Mouse (Mus musculus): ENCODE measurements around the gene 2310022A10Rik. TPM values are rescaled to one million over a fixed set of nuclear protein-coding genes. Genes with fewer than 3 reads are reported as not detected.

2310022A10Rik gene
- polyA plus RNA-seq, 1 experiment, result 14.0 TPM

DNA sequence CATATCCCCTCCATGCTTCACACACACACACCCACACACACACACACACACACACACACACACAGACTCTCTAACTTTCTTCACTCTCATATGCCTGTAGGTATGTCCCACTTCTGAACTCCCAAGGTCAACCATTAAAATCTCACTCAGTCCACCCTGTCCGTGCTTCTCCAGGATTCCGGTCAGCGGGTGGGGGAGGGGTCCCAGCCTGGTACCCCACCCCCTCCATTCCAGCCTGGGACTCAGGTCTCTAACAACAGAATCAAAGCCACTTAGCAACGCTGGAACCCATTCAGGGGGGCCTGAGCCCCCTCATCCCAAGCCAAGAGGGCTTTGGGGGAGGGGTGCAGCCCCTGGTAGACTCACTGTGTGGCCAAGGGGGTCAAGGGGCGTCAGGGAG, 30.1 kb upstream of the 2310022A10Rik start, which contains the start of gene Hipk4:
Gene Hipk4 (plus strand): TSS at position 301 of the 400 bp plus-strand sequence.
- H3K4me1 ChIP-seq (ENCODE audit: control insufficient read depth, insufficient read depth, low read length), result no peaks in the 10 kb centered on the region
- H3K4me3 ChIP-seq (ENCODE audit: insufficient read depth, low read length), result no peak within 1 kb of the TSS
- no peak for TF ChIP-seq CTCF (IDR thresholded peaks at IDR 0.05; ENCODE audit: borderline replicate concordance, insufficient read depth, low read length)
- no peak within 1 kb of the TSS for H3K27ac ChIP-seq (ENCODE audit: insufficient read depth, low read length)

DNA sequence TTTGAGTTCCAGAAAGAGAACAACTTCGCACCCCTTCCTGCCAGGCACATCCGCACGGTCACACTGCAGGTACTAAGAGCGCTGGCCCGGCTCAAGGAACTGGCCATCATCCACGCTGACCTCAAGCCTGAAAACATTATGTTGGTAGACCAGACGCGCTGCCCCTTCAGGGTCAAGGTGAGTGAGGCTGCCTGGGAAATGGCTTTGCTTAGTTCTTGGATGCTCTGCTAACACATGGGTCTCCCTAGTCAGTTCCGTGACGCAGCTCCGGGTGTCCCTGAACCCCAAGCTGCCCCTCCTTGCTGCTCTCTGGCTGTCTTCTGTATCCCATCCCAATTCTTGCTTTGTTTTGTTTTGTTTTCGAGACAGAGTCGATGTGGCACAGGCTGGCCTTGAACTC, 29.2 kb upstream of the 2310022A10Rik start:
- Histone ChIP-seq H3K4me1 (ENCODE audit: control insufficient read depth, insufficient read depth, low read length) (no peaks in the 10 kb centered on the region), H3K4me3 (ENCODE audit: insufficient read depth, low read length) (no peak overlapping the region), H3K27ac (ENCODE audit: insufficient read depth, low read length) (no peak overlapping the region)
- no peak for TF ChIP-seq POLR2A (IDR thresholded peaks at IDR 0.05; ENCODE audit: low read depth, low read length)
- TF ChIP-seq CTCF (IDR thresholded peaks at IDR 0.05; ENCODE audit: borderline replicate concordance, insufficient read depth, low read length), result no peak

DNA sequence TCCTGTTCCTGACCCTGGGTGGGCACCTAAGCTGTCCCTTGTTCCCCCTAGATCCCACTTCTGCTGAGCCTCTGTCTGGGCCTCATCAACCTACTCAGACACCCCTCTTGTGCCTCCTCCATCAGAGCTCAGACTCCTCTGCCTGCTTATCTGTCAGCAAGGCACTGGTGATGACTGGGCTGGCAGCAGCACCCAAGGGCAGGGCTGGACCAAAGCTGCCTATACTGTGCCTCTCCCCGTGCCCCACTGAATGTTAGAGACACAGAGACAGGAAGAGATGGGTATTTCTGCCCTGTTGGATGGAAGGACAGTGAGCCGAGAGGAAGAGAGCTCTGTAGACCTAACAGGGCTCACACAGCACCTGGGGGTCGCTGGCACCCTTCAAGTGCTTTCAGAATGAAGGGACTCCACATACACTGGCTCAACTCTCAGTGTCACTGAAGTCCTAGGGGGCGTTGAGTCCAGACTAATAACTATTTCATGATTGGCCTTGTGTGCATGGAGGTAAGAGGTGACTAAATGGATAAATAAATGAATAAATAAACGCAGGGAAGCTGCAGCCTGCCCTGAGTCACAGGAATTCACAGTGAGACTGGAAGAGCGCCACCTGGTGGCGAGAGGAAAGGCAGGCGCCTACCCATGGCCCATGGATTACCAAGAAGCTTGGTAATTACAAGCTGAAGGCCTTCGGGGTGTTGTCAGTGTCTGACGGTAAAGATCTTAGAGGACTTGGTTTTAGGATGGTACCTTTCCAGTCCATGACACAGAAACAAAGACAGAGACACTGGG, 26.8 kb upstream of the 2310022A10Rik start:
- TF ChIP-seq POLR2A (IDR thresholded peaks at IDR 0.05; ENCODE audit: low read depth, low read length) (no peak), CTCF (IDR thresholded peaks at IDR 0.05; ENCODE audit: borderline replicate concordance, insufficient read depth, low read length) (peak; percentile 81)
- H3K27ac ChIP-seq (ENCODE audit: insufficient read depth, low read length), result no peak overlapping the region
- no peak overlapping the region for H3K4me3 ChIP-seq (ENCODE audit: insufficient read depth, low read length)
- no peaks in the 10 kb centered on the region for H3K4me1 ChIP-seq (ENCODE audit: control insufficient read depth, insufficient read depth, low read length)

DNA sequence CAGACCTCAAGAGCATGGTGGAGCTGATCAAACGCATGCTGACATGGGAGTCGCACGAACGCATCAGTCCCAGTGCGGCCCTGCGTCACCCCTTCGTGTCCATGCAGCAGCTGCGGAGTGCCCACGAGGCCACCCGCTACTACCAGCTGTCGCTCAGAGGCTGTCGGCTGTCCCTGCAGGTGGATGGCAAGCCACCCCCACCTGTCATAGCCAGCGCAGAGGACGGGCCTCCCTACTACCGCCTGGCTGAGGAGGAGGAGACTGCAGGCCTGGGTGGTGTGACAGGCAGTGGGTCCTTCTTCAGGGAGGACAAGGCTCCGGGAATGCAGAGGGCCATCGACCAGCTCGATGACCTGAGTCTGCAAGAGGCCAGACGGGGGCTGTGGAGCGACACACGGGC, 24.0 kb upstream of the 2310022A10Rik start:
- no peaks in the 10 kb centered on the region for H3K4me1 ChIP-seq (ENCODE audit: control insufficient read depth, insufficient read depth, low read length)
- H3K4me3 ChIP-seq (ENCODE audit: insufficient read depth, low read length), result no peak overlapping the region
- no peak for TF ChIP-seq CTCF (IDR thresholded peaks at IDR 0.05; ENCODE audit: borderline replicate concordance, insufficient read depth, low read length)
- TF ChIP-seq POLR2A (IDR thresholded peaks at IDR 0.05; ENCODE audit: low read depth, low read length), result no peak
- H3K27ac ChIP-seq (ENCODE audit: insufficient read depth, low read length), result no peak overlapping the region

DNA sequence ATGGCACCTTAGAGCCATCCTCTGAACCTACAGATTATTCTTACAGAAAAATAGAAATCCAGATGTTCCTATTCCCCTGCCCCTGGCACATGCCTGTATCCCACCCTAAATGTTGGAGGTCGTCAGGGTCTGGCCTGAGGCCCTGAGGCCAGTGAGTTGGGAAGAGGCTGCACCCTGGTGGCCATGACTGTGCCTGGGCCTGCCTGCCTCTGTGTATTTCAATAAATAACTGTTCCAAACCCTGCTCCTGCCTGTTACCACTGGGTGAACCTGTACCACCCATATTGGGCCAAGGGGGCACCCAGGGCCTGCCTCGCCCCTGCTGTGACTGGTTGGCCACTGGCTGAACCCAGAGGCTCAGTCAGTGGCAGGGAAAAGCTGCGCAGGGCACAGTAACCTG, 22.1 kb upstream of the 2310022A10Rik start:
- Histone ChIP-seq H3K4me1 (ENCODE audit: control insufficient read depth, insufficient read depth, low read length) (no peaks in the 10 kb centered on the region), H3K4me3 (ENCODE audit: insufficient read depth, low read length) (no peak overlapping the region), H3K27ac (ENCODE audit: insufficient read depth, low read length) (no peak overlapping the region)
- TF ChIP-seq POLR2A (IDR thresholded peaks at IDR 0.05; ENCODE audit: low read depth, low read length) (no peak), CTCF (IDR thresholded peaks at IDR 0.05; ENCODE audit: borderline replicate concordance, insufficient read depth, low read length) (peak; percentile 23; the same call in 1 of the 2 replicates)

DNA sequence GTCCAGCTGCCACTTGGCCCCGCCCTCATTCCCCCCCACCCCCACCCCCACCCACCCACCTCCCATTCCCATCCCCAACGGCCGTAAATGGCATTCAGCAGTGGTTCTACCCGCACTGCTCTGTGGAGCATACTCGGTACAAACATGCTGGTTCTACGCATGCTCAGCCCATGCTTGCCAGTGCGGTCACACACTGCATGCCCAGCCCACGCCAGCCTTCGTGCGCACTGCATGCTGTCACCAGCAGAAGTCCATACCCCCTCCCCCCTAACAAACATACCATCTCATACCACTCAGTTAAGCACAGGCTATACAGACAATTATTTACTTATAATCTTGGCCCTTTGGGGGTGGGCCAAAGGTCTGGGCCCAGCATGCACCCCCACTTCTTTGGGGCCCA, 21.3 kb upstream of the 2310022A10Rik start:
- H3K27ac ChIP-seq (ENCODE audit: insufficient read depth, low read length), result no peak overlapping the region
- no peak overlapping the region for H3K4me3 ChIP-seq (ENCODE audit: insufficient read depth, low read length)
- no peaks in the 10 kb centered on the region for H3K4me1 ChIP-seq (ENCODE audit: control insufficient read depth, insufficient read depth, low read length)
- no peak for TF ChIP-seq CTCF (IDR thresholded peaks at IDR 0.05; ENCODE audit: borderline replicate concordance, insufficient read depth, low read length)
- TF ChIP-seq POLR2A (IDR thresholded peaks at IDR 0.05; ENCODE audit: low read depth, low read length), result no peak

DNA sequence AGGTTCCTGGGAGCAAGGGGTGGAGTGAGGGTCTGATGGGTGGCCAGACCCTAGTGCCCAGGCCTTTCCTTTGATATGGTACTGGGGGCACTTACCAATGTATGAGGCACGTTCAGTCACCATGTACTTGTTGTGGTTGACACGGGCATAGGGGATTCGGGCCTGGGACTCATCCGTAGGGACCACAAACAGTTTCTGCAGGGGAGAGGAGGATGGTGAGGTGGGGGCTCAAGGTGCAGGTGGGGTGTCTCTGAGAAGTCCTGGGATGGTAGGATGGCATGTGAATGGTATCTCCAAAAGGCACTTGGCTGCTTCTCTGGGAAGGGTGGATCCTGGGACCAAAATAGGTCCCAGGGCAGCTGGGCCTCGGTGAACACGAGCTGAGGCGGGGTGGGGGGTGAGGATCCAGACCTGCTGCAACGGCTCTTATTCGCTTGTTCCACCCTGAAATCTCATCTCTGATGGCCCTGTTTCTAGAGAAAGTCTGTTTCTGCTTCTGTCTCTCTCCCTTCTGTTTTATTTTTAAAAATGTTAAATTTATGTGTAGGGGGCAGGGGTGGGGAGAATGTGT, 20.5 kb upstream of the 2310022A10Rik start:
- H3K4me1 ChIP-seq (ENCODE audit: control insufficient read depth, insufficient read depth, low read length), result no peaks in the 10 kb centered on the region
- no peak overlapping the region for H3K4me3 ChIP-seq (ENCODE audit: insufficient read depth, low read length)
- H3K27ac ChIP-seq (ENCODE audit: insufficient read depth, low read length), result no peak overlapping the region
- no peak for TF ChIP-seq POLR2A (IDR thresholded peaks at IDR 0.05; ENCODE audit: low read depth, low read length)
- no peak for TF ChIP-seq CTCF (IDR thresholded peaks at IDR 0.05; ENCODE audit: borderline replicate concordance, insufficient read depth, low read length)

DNA sequence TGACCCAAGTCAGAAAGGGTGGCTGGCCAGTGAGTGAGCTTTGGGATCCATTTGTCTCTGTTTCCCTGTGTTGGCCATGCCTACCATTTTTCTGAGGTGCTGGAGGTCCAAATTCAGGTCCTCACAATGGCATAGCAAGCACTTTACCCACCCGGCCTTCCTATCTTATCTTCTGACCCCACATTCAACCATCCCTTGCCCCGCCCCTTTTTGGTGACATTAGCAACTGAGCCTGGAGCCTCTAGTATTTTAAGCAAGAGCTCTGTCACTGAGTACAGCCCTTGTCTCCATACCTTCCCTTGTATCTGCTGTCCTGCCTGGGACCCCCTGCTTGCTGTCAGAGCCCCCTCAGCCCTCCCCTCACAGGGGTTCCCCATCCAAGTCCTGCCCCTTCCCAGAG, 17.6 kb upstream of the 2310022A10Rik start:
- Histone ChIP-seq H3K27ac (ENCODE audit: insufficient read depth, low read length) (no peak overlapping the region), H3K4me1 (ENCODE audit: control insufficient read depth, insufficient read depth, low read length) (no peaks in the 10 kb centered on the region), H3K4me3 (ENCODE audit: insufficient read depth, low read length) (no peak overlapping the region)
- no peak for TF ChIP-seq POLR2A (IDR thresholded peaks at IDR 0.05; ENCODE audit: low read depth, low read length)
- TF ChIP-seq CTCF (IDR thresholded peaks at IDR 0.05; ENCODE audit: borderline replicate concordance, insufficient read depth, low read length), result no peak

DNA sequence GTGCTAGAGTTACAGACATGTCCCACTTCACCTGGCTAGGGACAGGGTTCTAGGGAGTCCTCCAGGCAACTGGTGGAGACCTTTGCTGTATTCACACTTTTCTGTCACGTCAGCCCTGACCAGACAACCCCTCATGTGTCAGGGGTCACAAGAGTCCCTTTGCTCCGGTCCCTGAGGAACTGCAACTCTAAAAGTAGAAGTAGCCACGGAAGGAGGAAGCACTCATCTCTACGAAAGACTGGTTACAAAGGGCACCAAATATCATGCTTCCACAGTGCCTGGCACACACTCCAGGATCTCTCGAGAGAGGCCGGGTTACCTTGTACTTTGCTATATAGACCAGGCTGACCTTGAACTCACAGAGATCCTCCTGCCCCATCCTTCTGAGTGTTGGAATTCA, 16.4 kb upstream of the 2310022A10Rik start:
- Histone ChIP-seq H3K27ac (ENCODE audit: insufficient read depth, low read length) (no peak overlapping the region), H3K4me1 (ENCODE audit: control insufficient read depth, insufficient read depth, low read length) (no peaks in the 10 kb centered on the region), H3K4me3 (ENCODE audit: insufficient read depth, low read length) (no peak overlapping the region)
- no peak for TF ChIP-seq CTCF (IDR thresholded peaks at IDR 0.05; ENCODE audit: borderline replicate concordance, insufficient read depth, low read length)

DNA sequence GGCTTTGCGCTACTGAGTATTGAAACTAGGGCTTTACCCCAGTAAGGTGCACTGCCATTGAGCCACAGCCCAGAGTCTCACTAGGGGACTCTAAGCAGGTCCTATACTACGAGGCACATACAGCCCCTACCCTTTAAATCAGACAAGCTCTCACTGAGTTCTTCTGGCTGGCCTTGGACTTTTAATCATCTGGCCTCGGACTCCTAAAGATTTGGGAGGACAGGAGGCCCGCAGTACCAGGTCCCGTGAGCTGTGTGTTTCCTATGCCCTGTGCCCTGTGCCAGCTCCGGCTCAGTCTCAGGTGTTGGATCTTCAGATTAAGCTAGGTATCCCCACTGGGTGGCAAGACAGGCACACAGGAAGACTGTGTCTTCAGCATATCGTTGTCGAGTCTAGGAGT, 15.0 kb upstream of the 2310022A10Rik start:
- TF ChIP-seq CTCF (IDR thresholded peaks at IDR 0.05; ENCODE audit: borderline replicate concordance, insufficient read depth, low read length) (no peak), POLR2A (IDR thresholded peaks at IDR 0.05; ENCODE audit: low read depth, low read length) (no peak)
- Histone ChIP-seq H3K4me3 (ENCODE audit: insufficient read depth, low read length) (no peak overlapping the region), H3K27ac (ENCODE audit: insufficient read depth, low read length) (no peak overlapping the region), H3K4me1 (ENCODE audit: control insufficient read depth, insufficient read depth, low read length) (no peaks in the 10 kb centered on the region)

Data from embryonic fibroblast, embryonic 13.5 days (primary cell).